Mouse (Mus musculus) thymus, postnatal 4 days (tissue): ENCODE measurements around the gene Gm29094.
A peak's percentile ranks its signal among the peaks of the same experiment; 100 is the strongest.
"Not testable (repeated sequence)": the region's sequence is repeated elsewhere in the genome, so short reads cannot be mapped to it uniquely, and the experiment has no call there.

ENCODE experiments used
- DNase-seq: peaks from one replicate; pipeline ENCODE4 v3.0.0; 2021

Gene Gm29094

DNA sequence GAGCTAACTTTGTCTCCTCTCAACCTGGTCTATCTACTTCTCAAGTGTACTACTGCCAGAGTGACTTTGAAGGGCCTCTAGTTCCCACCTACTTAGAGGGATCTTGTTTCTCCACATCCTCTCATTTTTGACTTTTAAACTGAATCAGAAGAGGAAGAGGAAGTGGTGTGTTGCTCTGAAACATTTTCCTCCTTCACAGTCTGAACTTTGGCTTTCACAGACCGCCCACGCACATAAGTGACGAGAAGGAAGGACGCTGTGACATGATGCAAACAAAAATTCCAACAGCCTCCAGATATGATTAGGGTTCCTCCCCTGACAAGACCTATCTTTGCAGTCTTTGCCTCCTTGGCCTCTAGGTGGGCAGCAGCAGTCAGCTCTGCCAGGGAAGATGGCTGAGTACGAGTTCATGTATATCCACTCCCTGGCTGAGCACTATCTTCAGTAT is at the start of gene Gm29094, which contains the start of gene Bcl2a1b:
Gene Gm29094, plus strand, starts transcription at position 411 of the 448 bp plus-strand sequence.
Gene Bcl2a1b, plus strand, starts transcription at position 241 of the 448 bp plus-strand sequence.
- peak; percentile 29 for DNase-seq

DNA sequence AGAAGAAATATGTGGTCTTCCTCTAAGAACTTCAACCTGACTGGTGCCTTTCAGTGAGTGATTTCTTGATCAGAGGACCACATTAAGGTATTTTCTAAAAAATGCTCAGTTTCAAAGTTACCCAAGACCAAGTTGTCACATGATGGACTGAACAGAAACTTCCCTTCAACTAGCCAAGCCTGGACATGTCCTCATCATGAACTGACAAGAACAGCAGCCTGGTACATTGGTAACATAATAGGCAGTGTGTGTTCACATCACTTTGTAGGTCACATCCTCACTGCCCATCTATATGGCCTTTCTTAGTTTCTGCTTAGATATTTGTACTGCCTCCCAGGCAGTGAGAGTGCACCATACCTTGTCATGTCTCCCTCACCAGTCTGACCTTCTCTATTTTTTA is 26.6 kb upstream of the Gm29094 start:
- not testable (repeated sequence) for DNase-seq

DNA sequence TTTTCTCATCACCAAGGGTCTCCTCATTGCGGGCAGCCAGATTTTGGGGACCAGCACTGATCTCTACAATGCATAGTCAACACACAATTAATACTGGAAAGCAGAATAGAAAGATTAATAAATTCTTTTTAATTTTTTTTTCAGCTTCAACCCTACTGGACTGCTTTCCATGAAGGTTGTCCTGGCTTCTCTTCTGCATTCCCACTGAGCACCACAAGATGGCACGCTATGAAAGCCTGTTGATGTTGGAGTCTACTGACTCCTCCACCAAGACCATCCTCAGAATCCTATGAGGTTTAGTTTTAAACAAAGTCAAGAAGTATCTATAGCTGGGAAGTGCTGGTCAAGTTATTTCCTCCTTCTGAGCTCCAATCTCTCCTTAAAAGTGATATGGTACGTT is 20.3 kb upstream of the Gm29094 start:
- DNase-seq, result peak; percentile 77

DNA sequence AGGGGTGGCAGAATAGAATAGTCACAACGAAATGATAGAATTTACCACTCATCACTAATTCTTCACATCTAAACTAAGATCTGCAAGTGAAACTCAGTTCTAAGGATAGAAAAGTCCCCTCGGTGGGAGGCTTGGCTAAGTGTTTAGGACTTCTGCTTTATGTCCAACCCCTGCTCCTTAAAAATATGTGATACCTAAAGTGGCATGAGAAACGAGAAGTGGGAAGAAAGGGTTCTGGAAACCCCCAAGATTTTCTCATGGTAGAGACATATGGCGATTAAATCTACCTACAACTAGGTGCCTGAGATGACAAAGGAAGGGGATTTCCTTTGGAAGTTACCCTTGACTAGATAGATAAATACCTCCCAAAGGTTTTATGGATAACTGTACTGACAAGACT is 19.7 kb upstream of the Gm29094 start:
- DNase-seq, result not testable (repeated sequence)

DNA sequence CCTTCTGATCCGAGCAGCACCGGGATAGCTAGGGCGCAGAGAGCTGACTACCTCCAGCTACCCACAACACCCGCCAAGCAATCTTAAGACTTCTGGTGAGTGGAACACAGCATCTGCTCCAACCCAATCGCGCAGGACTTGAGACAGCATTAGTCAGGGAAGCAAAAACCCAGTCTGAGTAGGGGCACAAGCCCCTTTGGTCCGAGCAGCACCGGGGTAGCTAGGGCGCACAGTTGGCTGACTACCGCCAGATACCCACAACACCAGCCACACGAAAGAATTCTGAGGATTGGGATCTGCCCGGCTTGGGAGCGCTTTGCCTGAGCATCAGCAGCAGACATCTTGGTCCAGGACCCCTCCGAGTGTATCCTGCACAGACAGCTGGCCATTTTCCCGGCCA is 12.2 kb upstream of the Gm29094 start:
- DNase-seq, result not testable (repeated sequence)

DNA sequence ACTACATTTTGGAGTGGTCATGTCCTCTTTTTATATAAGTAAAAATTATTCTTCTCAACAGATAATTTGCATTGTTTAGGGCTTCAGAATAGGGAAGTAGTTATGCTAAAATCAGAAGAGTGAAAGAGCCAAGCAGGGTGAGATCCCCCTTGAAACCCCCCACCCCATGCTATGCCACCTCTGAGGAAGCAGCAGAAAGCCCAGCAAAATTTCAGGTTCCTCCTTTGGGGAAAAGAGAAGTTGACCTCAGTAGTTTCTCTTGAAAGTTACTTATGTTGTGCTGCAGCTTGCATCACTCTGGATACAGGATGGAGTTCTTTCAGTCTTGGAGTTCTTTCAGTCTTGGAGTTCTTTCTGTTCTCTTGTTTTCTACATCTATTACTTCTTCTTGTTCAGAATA is 3.7 kb upstream of the Gm29094 start:
- not testable (repeated sequence) for DNase-seq

DNA sequence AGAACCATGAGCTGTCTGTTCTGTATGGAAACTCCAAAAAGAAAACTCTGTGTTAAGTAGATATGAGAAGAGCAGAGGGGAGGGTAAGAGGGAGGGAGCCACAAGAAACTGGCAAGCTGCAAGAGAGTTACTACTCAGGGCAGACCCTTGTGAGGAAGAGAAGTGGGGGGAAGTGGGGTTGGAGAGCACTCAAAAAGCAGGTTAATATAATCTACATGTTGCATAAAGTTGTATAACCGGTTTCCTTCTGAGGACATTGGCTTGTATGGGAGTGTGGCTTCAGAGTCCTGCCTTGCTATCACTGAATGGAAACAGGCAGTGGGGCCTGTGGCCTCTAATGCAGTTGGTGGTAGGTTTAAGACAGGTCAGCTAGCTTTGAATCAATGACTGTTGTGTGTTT is 1.7 kb upstream of the Gm29094 start:
- DNase-seq, result not testable (repeated sequence)

DNA sequence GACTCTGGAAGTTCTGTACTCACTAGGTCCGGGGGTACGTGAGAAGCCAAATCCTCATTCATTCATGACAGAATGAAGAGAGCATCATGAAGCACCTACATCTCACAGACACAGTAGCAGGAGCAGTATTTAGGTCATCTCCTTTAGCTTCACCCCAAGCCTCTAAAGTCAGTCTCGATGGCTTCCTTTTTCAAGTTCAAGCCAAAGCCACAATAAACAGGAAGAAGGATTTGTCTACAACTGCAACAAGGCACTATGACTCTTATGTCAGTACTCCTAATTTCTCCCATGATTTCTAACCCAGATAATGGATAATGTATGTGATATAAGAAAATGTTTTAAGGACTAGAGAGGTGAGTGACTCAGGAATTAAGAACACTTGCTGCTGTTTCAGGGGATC is 830 bp upstream of the Gm29094 start:
- not testable (repeated sequence) for DNase-seq

DNA sequence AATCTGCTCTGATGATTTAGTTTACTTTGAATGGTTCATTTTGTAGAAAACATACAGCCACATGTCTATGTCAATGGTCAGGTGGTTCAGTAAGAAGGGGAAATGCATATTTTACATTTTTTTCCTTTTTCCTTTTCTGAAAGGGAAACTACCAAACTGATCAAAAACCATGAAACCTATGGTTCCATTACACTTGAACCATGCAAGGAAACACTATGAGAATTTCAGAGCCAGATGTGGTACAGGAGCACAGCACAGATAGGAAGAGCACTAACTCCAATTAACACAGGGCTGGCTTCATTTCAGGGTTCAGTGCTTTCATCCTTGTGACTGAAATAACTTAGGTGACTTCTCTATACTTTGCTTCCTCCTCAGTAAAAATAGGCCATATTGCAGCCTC is 3.1 kb downstream of the Gm29094 start:
- DNase-seq, result not testable (repeated sequence)

DNA sequence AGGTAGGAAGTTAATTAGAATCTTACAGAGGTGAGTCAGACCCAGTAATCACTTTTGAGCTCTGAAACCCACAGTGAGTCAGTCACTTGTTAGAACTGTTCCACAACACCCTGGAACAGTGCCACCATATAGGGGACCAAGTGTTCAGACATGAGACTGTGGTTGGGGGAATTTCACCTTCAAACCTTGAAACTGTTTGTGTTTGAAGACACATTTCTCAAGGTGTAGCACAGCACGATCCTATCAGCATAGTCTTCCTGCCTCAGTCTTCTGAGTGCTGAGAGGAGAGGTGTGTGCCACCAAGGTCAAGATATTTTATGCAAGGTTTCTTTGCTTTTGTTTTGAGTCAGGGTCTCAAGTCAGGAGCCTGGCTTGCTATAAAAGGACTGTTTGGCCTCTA is 9.8 kb downstream of the Gm29094 start:
- not testable (repeated sequence) for DNase-seq

DNA sequence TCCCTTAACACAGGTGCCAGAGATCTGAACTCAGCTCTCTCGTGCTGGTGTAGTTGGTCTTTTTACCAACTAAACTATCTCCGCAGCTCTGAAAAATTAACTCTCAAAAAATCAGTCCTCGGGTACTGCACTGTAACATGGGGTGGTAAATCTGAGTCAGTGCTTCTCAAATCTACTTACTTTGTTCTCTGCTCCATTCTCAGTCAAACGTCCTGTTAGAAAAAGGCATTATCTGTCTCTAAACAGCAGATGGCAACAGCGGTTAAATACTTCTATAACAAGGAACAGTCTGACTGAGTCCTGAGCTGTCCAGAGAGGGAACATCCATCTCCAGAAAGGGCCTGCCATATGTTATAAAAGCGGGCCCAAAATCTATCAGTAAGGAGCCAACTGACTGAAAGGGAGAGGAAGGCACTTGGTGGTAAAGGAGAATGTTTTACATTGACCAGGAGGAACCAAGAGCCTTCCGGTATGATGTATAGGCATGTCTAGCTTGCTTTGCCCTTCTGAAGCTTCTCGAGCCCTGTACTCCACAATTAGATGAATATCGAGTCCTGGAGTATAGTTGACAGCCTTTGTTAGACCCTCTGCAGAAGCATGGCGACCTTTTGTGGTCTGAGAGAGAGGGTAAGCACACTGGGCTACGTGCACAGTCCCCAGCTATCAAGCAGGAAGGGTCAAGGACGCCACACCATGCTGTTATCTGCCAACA is 11.3 kb downstream of the Gm29094 start, which contains the start of gene Mthfs:
Gene Mthfs, plus strand, starts transcription at position 324 of the 712 bp plus-strand sequence.
- DNase-seq, result not testable (repeated sequence)

DNA sequence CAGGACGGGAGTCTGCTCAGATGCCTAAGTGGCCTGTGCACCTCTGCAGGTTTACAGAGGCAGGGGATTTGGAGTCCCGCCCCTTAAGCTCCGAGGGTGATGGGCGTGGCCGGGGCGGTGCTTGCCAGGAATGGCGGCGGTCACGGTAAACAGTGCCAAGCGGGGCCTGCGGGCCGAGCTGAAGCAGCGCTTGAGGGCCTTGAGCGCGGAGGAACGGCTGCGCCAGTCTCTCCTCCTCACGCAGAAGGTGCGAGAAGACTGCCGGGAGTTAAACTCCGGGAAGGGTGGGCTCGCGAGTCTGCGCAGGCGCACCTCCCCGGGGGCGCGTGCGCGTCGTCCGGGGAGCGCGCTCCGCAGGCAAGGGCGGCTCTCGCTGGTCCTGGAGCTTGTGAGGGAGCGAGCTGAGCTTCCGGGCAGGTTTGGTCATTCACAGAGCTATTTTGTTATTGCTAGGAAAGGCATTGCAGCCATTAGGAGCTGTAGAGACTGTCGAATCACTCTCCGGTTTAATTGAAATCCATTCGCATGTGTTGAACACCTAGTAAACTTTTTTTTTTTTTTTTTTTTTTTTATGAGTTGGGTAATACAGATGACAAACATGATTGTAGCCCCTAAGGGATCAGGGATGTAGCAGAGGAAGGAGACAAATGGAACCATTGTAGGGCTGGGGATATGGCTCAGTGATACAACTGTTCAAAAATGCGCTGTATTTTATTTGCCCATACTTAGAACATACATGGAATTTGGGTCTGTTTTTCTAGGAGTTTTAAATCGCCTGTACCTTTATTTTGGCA is 12.1 kb downstream of the Gm29094 start:
- DNase-seq, result peak; percentile 80

DNA sequence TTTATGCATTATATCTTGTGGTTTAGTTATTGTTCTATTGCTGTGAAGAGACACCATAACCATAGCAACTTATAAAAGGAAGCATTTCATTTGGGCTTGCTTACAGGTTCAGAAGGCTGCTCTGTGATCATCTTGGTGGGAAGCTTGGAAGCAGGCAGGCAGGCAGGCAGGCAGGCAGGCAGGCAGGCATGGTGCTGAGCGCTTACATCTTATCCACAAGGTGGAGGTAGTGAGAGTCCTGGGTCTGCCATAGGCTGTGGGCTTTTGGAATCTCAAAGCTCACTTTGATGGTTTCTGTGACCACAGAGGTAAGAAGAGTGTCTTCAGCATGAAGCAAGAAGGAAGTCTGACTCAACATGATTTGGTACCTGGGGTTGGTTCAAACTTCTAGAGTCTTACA is 13.2 kb downstream of the Gm29094 start:
- DNase-seq, result peak; percentile 71

DNA sequence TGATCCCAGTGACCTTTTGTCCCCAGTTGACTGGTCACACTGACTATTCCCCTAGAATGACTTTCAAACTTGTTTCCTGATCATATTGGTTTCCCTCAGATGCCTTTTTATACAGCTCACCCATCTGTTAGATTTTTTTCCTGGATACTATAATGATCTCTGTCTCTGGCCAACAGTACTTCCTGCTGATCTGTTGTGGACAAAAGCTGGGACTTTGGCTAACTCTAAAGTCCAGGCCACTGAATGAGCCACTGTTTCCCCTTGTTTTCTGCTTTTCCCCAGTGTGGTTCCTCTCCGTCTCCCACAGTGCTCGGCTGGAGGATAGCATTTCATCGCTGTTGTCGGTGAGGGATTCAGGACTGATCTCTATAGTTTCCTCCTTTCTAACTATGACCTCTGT is 19.0 kb downstream of the Gm29094 start:
- DNase-seq, result not testable (repeated sequence)

DNA sequence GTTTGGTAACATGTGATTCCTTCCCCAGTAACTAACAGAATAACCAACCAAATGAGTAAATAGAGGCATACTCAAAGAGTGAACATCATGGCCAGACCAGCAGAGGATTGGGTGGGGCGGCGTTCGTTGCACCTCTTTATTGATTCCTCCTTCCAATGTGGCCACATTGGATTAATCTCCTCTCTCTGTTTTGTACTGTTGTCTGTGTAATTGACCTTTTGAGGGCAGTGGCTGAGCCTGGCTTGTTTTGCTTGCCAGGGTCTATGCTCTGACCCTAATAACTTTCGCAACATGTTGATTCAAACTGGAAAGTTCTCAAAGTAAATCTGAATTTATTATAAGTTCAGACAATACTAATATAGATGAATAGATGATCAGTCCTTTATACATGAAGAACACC is 20.5 kb downstream of the Gm29094 start:
- DNase-seq, result not testable (repeated sequence)

DNA sequence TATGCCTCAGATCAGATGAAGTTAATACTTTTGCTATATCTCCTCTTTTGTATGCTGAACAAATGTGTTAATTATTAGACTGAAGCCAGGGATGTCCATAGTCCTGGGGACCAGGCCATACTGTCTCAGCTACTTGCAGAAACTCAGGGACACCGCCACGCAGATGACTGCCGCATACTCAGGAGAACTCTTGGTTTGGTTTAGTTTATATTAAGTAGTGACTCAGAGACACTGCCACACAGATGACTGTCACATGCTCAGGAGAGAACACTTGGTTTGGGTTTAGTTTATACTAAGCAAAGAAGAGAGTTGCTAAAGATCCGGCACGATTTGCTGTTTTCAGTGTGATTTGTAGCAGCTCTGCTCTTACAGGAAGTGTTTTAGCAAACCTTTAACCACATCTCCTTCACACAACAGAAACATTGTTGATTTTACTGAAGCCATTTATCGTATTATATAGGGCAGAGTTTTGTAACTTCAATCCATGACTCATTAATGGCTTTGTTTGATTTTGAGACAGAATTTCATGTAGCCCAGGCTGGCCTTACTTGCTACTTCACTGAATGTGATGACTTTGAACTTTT is 21.6 kb downstream of the Gm29094 start:
- not testable (repeated sequence) for DNase-seq

DNA sequence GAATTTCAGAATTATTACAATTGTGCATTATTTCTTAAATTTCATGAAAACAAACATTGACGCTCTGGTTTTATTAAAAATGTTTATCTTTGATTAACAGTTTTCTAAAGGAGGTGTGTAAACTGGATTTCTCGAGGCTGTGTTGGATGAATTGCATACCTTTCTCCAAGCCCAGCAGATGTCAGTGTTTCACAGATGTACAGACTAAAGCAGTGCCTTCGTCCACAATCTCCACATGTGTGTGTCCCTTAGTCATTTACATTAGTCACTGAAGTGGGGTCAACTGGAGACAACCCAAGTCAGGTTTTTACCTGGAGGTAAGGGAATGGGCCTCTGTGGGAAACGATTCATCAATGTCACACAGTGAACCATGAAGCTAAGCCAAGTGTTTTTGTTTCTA is 26.9 kb downstream of the Gm29094 start:
- no peak for DNase-seq

DNA sequence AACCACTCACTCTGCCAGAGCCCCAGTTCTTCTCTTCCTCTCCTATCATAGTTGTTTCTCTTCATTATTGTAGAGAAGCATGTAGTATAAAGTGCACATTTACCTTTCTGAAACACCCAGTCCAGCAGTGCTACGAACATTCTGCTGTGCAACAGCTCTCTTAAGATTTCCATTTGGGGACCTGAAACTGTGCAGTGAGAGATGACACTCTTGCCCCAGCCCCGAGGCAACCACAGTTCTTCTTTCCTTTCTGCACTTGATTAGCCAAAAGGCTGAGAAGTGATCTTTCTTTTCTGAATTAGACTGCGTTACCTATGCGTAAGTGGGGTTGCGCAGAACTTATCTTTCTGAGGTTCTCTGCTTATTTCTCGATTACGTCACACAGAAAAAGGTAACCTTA is 28.9 kb downstream of the Gm29094 start:
- no peak for DNase-seq

DNA sequence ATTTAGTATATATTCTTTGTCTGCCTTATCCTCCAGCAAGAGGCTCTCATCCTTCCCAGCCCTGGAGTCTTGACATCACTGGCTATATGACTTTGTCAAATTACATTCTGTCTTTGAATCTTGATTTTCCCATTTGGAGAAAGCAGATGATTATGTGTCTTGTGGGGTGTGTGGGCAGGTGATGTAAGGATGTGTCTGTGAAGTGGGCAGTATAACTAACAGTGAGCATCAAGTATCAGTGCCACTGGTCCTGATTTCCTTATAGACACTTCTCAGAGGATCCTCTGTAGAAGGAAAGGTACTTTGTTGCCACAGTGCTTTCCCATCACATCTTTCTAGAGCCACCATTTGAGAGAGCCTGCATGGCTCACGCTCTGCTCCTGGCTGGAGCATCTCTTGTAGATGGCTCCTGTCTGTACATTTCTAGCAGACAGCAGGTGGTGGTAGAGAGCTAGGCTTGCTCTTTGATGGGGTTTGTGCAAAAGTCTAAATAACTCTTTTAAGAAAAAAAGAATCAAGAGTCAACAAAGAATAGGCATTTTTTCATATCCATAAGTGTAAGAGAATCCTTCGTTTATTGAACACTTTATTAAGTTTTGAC is 31.8 kb downstream of the Gm29094 start:
- peak; percentile 58 for DNase-seq

DNA sequence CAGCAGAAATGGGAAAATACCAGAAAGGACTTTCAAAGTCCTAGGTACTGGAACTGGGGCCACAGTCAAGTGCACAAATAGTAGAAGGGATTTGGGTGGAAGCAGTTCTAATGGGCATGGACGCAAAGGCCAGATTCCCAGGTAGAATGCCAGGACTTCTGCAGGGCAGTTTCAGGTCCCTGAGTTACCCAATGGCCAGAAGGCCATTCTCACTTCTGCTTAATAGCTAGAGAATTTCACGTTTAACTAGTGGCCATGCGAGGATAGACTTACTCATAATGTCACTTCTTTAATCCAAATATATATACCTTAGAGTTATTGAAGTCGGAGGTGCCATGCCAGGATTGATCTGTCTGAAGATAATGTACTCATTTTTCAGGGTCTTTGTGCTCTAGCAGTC is 38.0 kb downstream of the Gm29094 start:
- not testable (repeated sequence) for DNase-seq

DNA sequence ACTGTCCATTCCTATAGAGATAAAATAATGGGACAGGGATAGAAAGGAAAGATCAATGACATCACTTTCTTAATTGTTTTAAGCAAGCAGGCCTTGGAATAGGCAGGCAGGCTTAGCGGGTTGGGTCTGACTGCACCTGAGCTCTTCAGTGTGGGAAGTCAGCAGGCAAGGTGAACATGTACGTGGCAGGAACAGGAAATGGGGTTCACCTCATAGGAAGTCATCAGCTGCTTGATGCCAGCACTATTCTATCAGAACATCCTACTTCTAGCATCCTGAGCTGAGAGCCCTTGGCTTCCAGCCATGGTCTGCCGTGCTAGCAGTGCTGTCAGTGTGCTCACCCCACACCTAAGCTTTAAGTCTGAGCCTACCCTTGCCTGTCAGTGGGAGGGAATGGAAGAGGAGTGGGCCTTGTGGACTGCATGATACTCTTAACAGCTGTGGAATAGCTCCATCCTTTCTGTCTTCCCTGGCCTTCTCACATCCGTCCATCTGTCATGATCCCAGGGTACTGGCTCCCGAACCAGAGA is 39.9 kb downstream of the Gm29094 start:
- DNase-seq, result not testable (repeated sequence)

DNA sequence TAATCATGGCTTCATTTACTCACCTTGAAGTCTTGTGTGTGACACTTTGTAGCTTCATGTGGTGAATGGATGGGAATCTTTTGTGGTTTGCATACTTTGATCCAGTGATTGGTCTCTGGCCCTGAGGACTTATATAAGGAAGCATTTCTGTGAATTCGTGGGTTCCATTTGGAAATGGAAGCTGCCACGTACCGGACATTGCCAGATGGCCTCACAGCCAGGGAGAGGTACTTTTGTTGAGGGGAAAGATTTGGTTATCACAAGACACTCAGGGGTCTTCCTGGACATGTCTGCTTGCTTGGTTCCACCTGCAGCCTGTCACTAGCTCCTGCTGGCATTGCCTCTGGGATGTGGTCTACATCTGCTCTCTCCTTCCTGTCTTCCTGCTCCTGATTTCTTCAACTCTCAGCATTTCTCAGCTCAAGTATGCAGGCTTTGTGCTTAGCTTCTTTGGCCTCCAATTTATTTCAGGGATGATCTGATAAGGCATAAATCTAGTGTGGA is 41.4 kb downstream of the Gm29094 start:
- not testable (repeated sequence) for DNase-seq

DNA sequence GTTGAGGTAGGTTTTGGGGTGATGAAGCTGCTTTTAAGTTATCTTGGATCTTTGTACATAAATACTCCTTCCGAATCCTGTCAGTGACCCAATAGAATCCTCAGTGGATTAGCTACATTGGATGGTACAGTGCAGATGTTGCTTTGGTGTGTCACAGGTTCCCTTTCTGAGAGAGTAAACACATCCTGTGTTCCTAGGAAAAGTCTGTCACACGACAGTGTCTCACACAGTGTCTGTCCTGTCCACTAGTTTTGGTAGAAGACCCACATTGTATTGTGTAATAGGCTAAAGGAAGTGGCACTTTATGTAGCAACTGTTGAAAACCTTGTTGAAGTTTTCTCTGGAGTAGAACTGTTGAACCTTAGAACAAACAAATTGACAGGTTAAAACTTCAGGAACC is 54.2 kb downstream of the Gm29094 start:
- DNase-seq, result no peak
